Mouse (Mus musculus): Measurements from ENCODE around the gene Zfp946.
A peak's percentile ranks its signal among the peaks of the same experiment; 100 is the strongest.

The Zfp946 gene

DNA sequence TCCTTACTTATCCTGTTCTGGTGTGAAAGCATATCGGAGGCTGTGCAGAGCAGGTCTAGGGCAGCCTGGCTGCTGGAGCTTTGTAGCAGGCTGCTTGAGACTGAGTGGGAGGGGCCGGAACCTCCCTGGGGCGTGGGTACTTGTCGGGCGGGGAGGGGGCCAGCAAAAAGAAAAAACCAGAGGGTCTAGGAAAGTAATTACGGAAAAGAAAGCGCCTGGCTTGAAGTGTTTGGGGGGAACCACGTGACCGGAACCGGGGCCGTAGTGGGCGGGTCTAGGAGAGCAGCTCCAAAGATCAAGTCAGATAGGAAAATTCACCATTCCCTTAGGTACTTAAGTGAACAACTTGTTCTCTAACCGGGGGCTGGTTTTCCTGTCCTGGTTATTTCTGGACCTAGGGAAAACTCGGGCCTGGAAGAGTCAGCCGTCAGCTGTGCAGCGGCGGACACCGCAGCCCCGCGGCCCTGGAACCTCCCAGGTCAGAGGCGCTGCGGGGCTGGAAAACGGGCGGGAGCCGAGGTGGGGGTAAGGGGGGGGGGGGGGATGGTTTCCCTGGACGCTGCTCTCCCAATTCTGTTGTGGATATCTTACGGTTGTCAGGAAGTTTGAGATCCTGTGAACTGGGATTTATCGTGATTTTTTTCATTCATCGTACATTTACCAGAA lies at the start of gene Zfp946:
Gene Zfp946, plus strand, starts transcription at position 271 of the 666 bp plus-strand sequence.
- no peak for TF ChIP-seq CTCF (conservative IDR thresholded peaks at IDR 0.05; ENCODE audit: low read length)
- no peak for TF ChIP-seq POU5F1 (IDR thresholded peaks at IDR 0.05; ENCODE audit: borderline replicate concordance, low read length)
- TF ChIP-seq NANOG (IDR thresholded peaks at IDR 0.05; ENCODE audit: borderline replicate concordance, low read length), result no peak
- Histone ChIP-seq H3K4me1 (replicated peaks; ENCODE audit: low read depth, low read length) (peaks cover 41% of the 10 kb centered on the region), H3K4me3 (replicated peaks; ENCODE audit: low read length) (peak within 1 kb of the TSS; percentile 81), H3K9me3 (ENCODE audit: low read length) (no peaks in the 10 kb centered on the region), H3K36me3 (ENCODE audit: insufficient read depth, low read length) (no peaks in the 10 kb centered on the region; the same call in 1 of the 2 replicates), H3K27me3 (ENCODE audit: insufficient read depth, low read length) (no peaks in the 10 kb centered on the region)

DNA sequence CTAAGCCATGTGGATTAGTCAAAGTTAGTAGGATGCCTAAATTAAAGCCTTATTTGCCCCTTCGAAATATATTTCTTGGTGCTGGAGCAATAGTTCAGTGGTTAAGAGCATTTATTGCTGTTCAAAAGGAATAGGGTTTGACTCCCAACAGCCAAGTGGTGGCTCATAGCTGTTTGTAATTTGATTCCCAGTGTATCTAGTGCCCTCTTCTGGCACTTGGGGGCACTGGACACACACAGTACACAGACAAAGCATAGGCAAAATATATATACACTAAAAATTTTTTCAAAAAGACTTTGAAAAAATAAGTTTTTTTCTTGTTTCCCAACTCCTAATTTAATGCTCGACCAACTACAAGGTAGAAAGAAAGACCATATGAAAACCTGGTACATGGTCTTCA lies 13.3 kb upstream of the Zfp946 start:
- H3K36me3 ChIP-seq (ENCODE audit: insufficient read depth, low read length), result no peaks in the 10 kb centered on the region
- TF ChIP-seq POU5F1 (IDR thresholded peaks at IDR 0.05; ENCODE audit: borderline replicate concordance, low read length), result no peak
- no peak for TF ChIP-seq NANOG (IDR thresholded peaks at IDR 0.05; ENCODE audit: borderline replicate concordance, low read length)
- TF ChIP-seq CTCF (conservative IDR thresholded peaks at IDR 0.05; ENCODE audit: low read length), result peak; percentile 83
- no peaks in the 10 kb centered on the region for H3K4me1 ChIP-seq (replicated peaks; ENCODE audit: low read depth, low read length)
- no peaks in the 10 kb centered on the region for H3K9me3 ChIP-seq (ENCODE audit: low read length)
- H3K27me3 ChIP-seq (ENCODE audit: insufficient read depth, low read length), result no peaks in the 10 kb centered on the region
- H3K4me3 ChIP-seq (replicated peaks; ENCODE audit: low read length), result no peak overlapping the region

DNA sequence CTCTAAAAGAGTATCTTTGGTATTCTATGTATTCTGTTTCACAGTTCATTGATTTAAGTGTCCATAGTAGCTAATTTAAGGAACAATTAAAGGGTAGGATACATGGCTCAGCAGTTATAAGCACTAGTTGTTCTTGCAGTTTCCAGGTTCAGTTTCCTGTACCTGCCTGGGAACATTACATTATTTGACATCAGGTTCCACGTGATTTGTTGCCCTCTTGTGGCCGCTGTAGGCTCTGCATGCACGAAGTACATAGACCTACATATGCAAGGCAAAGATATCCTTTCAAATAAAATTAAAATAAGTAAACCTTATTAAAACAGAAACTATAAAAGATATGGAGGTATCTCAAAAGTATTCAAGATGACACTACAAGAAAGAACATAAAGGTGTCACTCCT lies 6.5 kb upstream of the Zfp946 start:
- H3K4me1 ChIP-seq (replicated peaks; ENCODE audit: low read depth, low read length), result no peaks in the 10 kb centered on the region
- no peaks in the 10 kb centered on the region for H3K36me3 ChIP-seq (ENCODE audit: insufficient read depth, low read length)
- H3K27me3 ChIP-seq (ENCODE audit: insufficient read depth, low read length), result no peaks in the 10 kb centered on the region
- H3K9me3 ChIP-seq (ENCODE audit: low read length), result no peaks in the 10 kb centered on the region
- TF ChIP-seq CTCF (conservative IDR thresholded peaks at IDR 0.05; ENCODE audit: low read length) (peak; percentile 92), POU5F1 (IDR thresholded peaks at IDR 0.05; ENCODE audit: borderline replicate concordance, low read length) (no peak)
- no peak overlapping the region for H3K4me3 ChIP-seq (replicated peaks; ENCODE audit: low read length)

DNA sequence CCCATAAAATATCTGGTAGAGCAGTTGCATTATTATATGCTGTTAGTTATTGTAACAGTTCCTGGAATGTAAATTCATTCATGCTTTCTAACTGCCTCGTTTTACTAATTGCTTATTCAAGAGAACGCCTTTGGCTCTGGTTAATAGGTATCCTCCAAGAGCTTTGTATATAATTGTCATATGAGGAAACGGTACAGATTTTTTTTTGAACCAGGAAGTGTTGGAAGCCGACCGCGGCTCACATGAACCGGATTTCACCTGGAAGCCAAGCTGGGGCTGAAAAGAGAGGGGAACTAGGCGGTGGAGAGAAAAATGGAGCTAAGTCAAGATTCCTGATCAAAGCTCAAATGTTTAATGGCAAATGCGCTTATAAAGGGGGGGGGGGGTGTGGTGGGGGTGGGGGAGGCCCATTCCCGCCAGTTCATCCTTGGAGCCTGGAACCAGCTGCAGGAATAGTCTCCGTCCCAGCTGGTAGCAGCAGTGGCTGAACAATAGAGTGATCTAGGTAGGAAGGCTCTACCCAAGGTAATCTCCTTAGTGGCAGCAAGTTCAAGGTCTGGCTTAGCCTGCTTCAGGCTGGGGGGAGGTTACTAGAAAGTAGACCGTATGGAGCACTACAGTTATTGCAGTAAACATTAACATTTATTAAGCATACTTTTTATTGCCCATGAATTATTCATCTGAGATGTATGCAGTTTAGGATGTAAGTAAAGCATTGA lies 773 bp downstream of the Zfp946 start:
- H3K36me3 ChIP-seq (ENCODE audit: insufficient read depth, low read length), result no peaks in the 10 kb centered on the region; the same call in 1 of the 2 replicates
- H3K4me3 ChIP-seq (replicated peaks; ENCODE audit: low read length), result peak overlapping the region; percentile 81
- H3K27me3 ChIP-seq (ENCODE audit: insufficient read depth, low read length), result no peaks in the 10 kb centered on the region
- H3K9me3 ChIP-seq (ENCODE audit: low read length), result no peaks in the 10 kb centered on the region
- H3K4me1 ChIP-seq (replicated peaks; ENCODE audit: low read depth, low read length), result peaks cover 41% of the 10 kb centered on the region
- TF ChIP-seq POU5F1 (IDR thresholded peaks at IDR 0.05; ENCODE audit: borderline replicate concordance, low read length), result no peak
- TF ChIP-seq CTCF (conservative IDR thresholded peaks at IDR 0.05; ENCODE audit: low read length), result no peak
- TF ChIP-seq NANOG (IDR thresholded peaks at IDR 0.05; ENCODE audit: borderline replicate concordance, low read length), result peak; percentile 21; the same call in 1 of the 2 replicates

DNA sequence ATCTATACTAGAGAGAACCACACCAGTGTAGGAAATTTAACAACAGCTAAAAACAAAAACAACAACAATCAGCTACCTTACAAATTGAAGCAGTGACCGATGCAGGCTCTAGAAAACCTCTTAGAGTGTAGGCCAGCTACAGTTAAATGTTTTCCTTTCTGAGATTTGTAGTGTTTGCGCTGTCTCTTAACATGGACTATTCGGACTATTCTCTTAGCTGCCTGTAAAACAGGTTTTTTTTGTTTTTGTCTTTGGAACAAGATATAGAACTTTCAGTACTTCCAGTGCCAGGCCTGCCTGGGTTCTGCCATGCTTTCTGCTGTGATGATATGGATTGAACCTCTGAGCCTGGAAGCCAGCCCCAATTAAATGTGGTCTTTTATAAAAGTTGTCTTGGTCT lies 23.7 kb downstream of the Zfp946 start:
- no peaks in the 10 kb centered on the region for H3K27me3 ChIP-seq (ENCODE audit: insufficient read depth, low read length)
- no peak overlapping the region for H3K4me3 ChIP-seq (replicated peaks; ENCODE audit: low read length)
- 0 out of 2 replicates have a peak, but pooled peaks cover 6% of the 10 kb centered on the region for H3K36me3 ChIP-seq (ENCODE audit: insufficient read depth, low read length)
- no peak for TF ChIP-seq CTCF (conservative IDR thresholded peaks at IDR 0.05; ENCODE audit: low read length)
- H3K9me3 ChIP-seq (ENCODE audit: low read length), result no peaks in the 10 kb centered on the region
- H3K4me1 ChIP-seq (replicated peaks; ENCODE audit: low read depth, low read length), result no peaks in the 10 kb centered on the region

DNA sequence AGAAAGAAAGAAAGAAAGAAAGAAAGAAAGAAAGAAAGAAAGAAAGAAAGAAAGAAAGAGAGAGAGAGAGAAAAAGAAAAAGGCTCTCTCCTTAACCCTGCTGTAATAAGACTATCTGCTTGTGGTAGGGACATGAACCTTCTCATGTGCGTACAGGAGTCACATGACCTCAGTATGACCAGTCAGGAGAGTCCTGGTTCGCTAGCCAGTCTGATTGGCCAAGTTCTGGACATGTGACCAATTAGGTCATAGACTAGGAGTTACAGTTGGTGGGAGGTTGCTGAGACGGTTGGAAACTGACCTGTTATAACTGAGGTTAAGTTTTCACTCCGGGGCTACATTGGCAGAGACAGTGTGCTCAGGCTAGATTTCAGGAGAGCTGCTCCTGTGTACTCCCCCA lies 73.1 kb downstream of the Zfp946 start:
- no peaks in the 10 kb centered on the region for H3K9me3 ChIP-seq (ENCODE audit: low read length)
- TF ChIP-seq CTCF (conservative IDR thresholded peaks at IDR 0.05; ENCODE audit: low read length), result no peak
- no peak for TF ChIP-seq NANOG (IDR thresholded peaks at IDR 0.05; ENCODE audit: borderline replicate concordance, low read length)
- TF ChIP-seq POU5F1 (IDR thresholded peaks at IDR 0.05; ENCODE audit: borderline replicate concordance, low read length), result no peak
- no peaks in the 10 kb centered on the region for H3K4me1 ChIP-seq (replicated peaks; ENCODE audit: low read depth, low read length)
- no peak overlapping the region for H3K4me3 ChIP-seq (replicated peaks; ENCODE audit: low read length)
- no peaks in the 10 kb centered on the region for H3K27me3 ChIP-seq (ENCODE audit: insufficient read depth, low read length)
- H3K36me3 ChIP-seq (ENCODE audit: insufficient read depth, low read length), result no peaks in the 10 kb centered on the region
